Mouse (Mus musculus) right cerebral cortex, postnatal 10 days (tissue): ENCODE data around the gene Gadd45b.

Source experiments
- DNase-seq, 2 experiments: peaks; one replicate each; pipeline ENCODE4 v3.0.0; 2021; ENCODE audit warnings: low spot score in 2 of 2

The Gadd45b gene

DNA sequence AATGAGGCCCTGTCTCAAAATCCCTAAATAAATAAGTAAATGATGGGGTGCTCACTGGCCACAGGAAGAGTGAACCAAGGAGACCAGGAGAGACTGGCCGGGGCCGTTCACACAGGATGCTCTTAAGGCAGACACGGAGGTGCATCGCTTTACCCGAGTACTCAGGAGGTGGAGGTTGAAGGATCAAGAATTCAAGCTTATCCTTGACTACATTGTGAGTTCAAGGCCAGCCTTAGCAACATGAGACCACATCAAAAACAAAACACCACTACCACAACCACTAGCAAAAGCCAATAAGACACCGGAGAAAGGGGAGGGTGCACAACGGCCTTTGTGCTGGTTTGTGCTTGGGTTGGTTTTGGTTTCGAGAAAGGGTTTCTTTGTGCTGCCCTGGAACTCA lies 26.5 kb downstream of the Gadd45b start:
- DNase-seq = no peak

GRCm38 (mm10) chr10:80956901-80957300 lies 27.0 kb downstream of the Gadd45b start:
- DNase-seq = no peak

GRCm38 (mm10) chr10:80957791-80958190 lies 27.9 kb downstream of the Gadd45b start:
- no peak for DNase-seq

- no peak for DNase-seq
These were observed 29.2 kb downstream of the Gadd45b start for GRCm38 (mm10) chr10:80958979-80959637.

GRCm38 (mm10) chr10:80960551-80961508 lies 31.0 kb downstream of the Gadd45b start:
- DNase-seq = no peak

DNA sequence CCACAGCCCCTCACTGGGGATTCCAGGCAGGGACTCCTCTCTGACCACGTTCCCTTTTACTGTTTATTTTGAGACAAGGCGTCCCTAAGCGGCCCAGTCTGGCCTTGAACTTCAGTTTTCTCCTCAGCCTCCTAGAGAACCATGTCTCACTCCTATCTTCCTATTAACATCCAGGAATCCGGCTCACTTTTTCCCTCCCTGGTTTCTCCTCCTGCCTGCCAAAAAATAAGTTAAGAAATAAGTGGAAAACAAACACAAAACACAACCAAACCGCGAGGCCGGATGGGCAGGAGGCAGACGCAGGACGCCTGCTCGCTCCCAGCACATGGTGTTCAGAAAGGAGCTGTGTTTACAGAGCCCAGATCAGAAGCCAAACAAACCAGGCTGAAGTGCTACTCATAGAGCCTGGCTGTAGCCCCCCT lies 32.2 kb downstream of the Gadd45b start:
- no peak for DNase-seq

DNA sequence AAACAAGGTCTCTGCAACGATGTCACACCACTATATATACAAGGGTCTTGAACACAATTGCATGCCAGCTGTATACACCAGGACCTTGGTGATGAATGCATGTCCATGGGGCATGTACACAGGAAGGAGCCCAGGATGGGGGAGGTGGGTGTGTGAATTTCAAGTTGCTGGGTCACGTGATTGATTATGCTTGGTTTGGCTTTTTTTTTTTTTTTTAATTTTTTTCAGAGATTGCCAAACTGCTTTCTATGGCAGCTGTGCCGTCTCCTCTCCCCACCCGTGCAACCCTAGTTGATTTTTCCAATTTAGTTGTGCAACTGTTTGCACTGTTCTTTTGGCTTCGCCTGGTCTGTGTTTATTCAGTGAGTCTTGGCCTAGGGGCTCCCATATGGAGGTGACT lies 32.7 kb downstream of the Gadd45b start:
- DNase-seq = no peak

- DNase-seq = no peak
These were observed 33.4 kb downstream of the Gadd45b start for GRCm38 (mm10) chr10:80963031-80963975.

- no peak for DNase-seq
These were observed 36.4 kb downstream of the Gadd45b start for GRCm38 (mm10) chr10:80966296-80966695.

GRCm38 (mm10) chr10:80967101-80967656 lies 37.3 kb downstream of the Gadd45b start:
- no peak for DNase-seq

DNA sequence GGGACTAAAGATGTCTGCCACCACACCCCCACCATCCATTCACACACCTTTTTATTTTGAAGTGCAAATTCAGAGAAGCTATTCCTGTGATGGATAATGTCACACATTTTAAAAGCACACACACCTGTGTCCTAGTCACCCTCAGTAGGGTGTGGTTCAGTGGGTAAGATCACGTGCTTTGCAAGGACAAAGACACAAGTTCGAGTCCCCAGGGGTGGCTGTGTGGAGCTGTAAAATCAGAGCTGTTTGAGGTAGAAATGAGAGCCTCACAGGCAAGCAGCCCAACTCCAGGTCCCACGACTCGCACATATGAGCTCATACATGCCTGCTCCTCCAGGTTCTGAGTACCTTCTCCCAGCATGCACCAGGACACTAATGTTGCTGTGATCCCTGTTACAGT lies 38.2 kb downstream of the Gadd45b start:
- DNase-seq = no peak

GRCm38 (mm10) chr10:80969298-80969697 lies 39.4 kb downstream of the Gadd45b start:
- no peak for DNase-seq

DNA sequence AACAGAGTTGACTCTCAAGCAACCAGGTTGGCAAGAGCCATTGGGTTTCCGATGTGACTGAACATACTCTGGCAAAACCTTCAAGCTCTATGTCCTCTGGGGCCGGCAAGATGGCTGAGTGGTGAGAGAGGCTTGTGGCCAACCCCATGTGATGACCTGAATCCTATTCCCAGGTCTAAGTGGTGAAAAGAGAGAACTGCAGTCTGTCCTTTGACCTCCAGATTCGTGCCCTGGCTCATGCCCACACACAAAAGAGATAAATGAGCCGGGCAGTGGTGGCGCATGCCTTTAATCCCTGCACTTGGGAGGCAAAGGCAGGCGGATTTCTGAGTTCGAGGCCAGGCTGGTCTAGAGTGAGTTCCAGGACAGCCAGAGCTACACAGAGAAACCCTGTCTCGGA lies 40.3 kb downstream of the Gadd45b start:
- no peak for DNase-seq

GRCm38 (mm10) chr10:80971533-80971932 lies 41.7 kb downstream of the Gadd45b start:
- DNase-seq = no peak

- DNase-seq = no peak
These were observed 42.5 kb downstream of the Gadd45b start for GRCm38 (mm10) chr10:80972071-80972987.

GRCm38 (mm10) chr10:80973722-80974121 lies 43.8 kb downstream of the Gadd45b start:
- DNase-seq = no peak

- no peak for DNase-seq
These were observed 45.6 kb downstream of the Gadd45b start for GRCm38 (mm10) chr10:80975478-80975877.

- no peak for DNase-seq
These were observed 51.8 kb downstream of the Gadd45b start for GRCm38 (mm10) chr10:80981564-80982112.
